Mouse (Mus musculus) thymus, postnatal 4 days (tissue): Measurements from ENCODE around the gene Crispld2.

Experiments used
- DNase-seq: peaks from one replicate; pipeline ENCODE4 v3.0.0; 2021

Crispld2 gene

DNA sequence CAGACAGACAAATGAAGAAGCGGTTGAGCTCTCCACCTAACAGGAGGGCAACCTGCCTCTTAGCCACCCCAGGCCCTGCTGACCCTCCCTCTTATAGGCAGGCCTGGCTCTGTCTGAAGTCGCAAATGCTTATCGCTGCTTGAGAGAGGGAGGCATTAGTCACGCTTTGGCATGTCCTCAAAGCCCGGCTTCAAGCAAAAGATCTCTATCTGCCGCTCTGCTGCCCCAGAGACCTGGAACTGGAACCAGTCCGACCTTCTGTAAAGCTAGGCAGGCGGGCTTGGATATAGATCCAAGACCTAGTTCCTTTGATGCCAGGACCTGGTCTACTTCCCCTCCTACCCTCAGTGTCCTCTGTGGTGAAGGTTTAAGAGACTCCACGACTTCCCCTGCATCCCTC is 80.0 kb downstream of the Crispld2 start:
- DNase-seq = no peak

DNA sequence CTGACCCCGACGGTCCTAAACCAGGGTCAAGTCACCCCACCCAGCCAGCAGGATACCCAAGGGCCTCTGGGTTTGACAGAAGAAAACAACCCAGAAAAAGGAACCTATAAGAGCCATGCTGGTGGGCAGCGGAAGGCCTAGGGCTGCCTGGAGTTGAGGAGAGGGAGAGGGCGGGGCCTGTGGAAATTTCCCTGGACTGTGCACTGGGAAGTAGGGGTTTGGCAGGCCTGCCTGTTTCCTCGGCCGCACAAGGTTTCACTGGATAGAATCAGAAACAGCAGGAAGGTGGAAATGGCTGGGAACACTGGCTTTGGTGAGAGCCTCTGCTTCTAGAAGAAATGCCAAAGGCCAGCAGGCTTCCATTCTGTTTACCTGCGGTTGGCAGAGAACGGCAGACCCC is 80.6 kb downstream of the Crispld2 start:
- no peak for DNase-seq

DNA sequence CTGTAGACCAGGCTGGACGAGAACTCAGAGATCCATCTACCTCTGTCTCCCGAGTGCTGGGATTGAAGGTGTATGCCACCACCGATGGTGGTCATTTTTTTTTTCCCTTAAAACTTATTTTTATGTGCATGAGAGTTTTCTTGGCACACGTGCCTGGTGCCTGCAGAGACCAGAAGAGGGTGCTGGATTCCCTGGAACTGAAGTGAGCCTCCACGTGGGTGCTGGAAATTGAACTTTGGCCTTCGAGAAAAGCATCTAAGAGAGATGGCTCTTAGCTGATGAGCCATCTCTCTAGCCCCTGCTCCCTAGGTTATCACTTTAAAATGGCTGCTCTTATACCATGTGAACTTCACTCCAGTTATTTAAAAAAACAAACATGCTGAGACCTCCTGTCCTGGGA is 82.3 kb downstream of the Crispld2 start:
- DNase-seq = no peak

DNA sequence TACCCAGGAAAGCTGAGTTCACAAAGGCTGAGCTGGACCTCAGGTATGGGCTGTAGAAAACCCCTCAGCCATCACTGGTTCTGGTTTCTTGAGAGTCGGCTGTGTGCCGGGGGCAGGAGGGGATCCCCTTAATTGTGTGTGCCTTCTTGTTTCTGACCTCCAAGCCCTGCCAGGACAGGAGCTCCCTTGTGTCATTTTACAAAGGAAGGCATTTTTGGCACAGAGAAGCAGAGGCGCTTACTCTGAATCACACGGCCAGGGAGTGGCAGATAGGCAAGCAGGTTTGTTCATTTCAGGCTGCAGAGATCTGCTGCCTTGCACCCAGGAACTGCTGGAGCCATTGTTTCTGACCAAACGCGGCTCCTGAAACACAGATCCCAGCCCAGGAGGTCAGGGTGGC is 83.1 kb downstream of the Crispld2 start:
- no peak for DNase-seq

DNA sequence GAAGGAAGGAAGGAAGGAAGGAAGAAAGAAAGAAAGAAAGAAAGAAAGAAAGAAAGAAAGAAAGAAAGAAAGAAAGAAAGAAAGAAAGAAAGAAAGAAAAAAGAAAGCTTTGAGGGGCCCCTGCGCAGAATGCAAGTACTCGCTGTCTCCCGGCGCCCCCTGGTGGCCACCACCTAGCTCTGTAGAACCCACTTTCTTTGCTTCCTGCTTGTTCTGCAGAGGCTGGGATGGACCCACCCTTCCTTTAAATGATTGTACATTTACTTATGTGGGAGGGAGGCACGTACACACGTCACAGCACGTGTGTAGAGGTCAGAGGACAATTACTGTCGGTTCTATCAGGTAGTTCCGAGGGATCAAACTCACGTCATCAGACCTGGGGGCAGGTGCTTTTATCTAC is 85.8 kb downstream of the Crispld2 start:
- DNase-seq = peak; percentile 96

DNA sequence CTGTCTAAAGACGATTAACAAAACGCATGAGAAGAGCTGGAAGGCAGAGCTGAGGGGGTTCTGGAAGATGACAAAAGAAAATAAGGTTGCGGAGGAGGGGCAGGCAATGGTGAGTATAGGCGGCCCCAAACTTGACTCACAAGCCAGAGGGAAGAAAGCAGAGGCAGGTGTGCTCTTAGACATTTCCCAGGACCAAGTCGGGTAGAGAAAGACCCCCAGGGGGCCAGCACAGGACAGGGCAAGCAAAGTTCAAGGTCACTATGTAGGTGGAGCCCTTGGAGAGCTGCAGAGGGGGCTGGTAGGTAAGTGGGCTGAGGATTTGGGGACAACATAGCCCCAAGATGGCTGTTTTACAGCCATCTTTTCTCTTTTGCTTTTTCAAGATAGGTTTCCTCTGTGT is 87.1 kb downstream of the Crispld2 start:
- DNase-seq = no peak

DNA sequence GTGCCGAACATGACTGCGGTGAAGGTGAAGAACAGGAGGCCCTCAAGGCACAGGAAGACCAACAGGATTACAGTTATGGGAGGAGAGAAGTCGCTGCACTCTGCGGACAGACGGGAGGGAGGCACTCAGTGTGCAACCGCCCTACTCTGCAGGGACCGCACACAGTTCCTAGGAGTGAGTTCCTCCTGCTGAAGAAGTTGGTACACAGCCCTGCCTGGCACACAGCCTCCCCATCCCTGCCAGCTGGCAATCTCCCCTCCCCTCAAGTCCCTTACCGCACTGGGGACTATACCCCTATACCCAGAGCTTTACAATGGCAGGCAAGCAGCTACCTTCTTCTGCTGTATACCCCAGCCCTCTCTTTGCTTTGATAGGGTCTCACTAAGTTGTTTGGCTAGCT is 91.0 kb downstream of the Crispld2 start:
- DNase-seq = no peak

DNA sequence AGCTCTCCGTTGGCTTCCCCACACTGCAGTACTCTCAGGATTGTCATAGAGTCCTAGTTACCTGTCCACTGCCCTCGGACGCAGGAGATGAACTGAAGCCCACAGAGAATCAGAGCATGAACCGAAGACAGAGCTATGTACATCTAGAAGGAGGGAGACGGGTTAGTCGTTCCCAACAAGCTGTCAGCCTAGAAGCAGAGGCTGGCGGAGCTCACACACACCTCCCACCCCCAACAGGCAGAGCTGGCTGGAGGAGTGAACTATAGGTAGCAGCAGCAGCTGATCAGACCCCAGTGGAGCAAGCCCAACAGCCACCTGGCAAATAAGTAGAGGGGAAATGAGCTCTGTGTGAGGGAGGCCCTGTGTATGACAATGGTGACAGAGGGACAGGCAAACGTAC is 92.5 kb downstream of the Crispld2 start:
- no peak for DNase-seq

DNA sequence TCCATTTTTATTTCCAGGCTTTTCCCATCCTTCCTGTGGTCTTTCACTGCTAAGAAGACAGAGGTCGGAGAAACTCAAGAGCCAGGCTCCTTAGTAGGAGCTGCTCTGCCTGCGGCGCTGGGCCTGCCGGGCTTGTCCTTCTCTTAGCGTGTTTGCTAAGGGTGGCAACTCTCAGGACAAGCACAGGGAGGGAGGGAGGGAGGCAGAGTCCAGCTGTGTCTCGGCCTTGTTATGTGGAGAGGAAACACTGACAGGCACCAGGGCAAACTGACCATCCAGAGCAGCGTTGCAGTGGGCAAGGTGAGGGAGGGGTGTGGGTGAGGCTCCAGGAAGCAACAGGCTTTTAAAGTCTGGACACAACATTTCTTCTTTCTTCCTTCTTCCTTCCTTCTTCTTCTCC is 97.3 kb downstream of the Crispld2 start:
- no peak for DNase-seq

DNA sequence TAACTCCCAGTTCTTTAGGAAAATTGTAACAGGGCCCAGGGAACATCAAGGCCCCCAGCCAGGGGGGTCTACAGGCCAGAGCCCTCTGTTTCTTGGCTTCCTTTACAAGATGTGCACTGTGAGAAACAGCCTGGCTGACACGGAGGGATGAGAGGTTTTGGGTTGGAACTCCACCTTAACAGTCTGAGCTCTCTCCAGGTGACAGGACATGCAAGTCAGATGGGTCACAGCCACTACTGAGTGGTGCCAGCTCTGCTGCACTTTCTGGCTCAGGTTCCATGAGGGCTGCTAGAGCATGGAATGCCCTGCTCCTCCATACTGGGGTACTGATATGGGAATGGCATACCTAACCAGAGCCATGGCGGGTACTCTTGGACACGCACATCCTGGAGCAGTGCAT is 98.8 kb downstream of the Crispld2 start:
- no peak for DNase-seq

DNA sequence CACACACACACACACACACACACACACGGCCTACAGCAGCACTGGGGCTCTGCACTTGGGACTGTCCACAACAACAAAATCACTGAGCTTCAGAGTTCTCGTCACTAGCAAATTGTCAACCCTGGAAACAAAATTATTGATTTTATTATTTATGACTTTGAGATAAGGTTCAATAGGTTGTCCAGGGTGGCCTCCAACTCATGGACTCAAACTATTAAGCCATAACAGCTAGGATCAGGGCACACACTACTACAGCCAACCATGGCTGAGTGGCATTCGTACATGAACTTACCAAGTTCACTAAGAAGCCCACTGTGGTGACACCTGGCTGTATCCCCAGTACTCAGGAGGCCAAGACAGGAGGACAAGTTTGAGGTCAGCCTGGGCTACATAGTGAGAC is 100.9 kb downstream of the Crispld2 start:
- DNase-seq = no peak

DNA sequence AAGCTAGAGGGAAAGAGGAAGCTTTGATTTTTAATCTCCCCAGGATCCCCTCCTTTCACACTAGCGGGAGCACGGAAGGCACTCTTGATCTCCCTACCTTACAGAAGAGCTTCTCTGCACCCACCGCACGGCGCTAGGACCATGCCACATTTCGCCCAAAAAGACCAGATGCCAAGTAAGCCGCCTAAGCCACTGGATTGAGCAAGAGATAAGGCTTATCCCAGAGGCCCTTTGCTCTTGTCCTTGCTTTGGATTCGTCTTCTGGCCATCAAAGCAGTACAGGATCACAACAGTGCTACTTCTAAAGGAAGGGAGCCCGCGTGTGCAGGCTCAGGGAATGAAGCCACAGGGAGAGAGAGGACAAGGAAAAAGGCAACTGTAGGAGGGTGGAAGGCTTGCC is 102.6 kb downstream of the Crispld2 start:
- DNase-seq = no peak

DNA sequence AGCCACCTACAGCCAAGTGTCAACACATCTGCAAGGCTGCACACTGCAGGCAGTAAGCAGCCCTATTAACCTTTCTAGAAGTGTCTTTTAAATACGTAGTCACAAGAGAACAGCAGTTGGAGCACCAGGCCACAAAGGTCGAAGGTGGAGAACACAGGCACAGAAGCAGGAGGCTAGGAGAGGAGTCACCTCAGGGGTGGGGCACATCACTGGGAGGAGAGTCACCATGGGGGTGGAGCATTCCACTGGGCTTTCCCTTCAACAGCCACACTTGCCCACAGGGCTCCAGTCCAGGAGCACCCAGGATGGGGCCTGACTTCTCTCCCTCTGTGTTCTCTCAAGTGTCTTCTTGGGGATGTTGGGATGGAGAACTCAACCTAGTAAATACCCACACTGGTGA is 104.2 kb downstream of the Crispld2 start:
- no peak for DNase-seq

DNA sequence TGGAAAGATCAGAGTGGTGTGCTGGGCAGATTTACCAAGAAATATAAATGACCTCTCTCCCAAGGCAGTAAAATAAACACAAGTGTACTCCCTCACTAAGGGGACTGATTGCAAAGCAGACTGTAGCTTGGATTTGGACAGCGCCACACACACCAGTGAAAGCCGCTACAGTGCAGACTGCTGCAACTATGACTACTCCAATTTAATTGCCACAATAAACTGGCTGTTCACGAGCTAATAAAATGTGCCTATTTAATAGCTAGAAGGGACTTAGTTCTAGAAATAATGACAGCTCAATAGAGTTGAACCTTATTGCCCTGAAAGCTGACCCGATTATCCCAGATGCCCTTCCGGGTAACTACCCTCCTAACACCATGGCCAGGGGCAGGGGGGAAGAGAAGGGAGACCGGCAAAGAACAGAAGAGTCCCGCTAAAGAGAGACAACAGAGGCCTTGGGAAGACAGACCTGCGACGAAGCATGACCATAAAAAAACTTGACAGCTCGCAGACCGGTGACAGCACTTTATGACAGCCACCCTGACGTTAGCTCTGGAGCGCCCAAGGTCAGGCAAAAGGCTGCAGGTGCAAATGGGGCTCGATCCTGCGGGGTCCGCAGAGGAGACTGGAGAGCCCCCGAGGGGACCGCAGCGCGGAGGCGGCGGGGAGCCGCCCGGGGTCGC is 108.3 kb downstream of the Crispld2 start:
- no peak for DNase-seq

DNA sequence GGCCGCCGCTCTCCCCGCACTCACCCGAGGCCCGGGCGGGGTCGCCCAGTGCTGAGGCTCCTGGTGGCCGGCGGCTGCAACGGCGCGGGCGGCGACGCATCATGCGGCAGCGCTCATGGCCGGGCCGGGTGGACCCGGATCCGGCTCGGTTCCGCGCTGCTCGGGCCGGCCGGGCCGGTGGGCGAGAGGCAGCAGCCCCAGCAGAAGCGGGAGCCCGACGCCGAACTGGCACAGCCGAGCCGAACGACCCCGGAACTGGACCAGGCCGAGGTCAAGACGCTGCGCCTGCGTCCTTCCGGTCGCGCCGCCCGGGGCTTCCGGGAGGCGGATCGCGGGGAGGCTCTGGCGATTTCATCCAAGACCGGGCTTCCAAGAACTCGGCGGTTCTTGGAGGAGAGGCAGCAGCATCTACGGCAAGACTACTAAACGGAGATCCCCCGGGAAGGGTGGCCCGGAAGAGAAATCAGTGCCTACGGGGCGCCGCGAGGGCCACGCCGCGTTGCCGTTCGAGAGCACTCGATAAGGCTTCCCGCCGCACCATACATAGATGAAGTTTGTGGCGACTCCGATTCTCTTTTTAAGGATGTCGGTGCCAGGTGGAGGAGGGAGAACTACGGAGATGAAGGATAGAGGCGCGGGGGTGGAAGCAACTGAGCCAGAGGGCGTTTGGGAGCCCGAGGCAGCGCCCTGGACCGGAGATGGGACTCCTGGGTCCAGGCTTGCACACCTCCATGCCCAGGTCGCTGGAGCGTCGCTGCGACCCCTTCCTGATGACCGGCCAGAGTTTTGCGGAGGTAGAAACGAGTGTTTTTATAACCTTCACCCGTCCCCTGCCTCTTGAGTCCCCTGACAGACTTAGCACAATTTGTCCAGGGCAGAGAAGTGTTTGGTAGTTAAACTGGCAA is 109.1 kb downstream of the Crispld2 start, which contains the start of gene Zdhhc7:
TSS of gene Zdhhc7 (minus strand) at position 415 of the 905 bp plus-strand sequence.
- DNase-seq = peak; percentile 87
